8 mouse cellular contexts compared by ENCODE assay signal in genomic region chr4:123664021-123664950, GRCm38 (mm10). TPM values are rescaled to one million over a fixed set of nuclear protein-coding genes. Genes with fewer than 3 reads are reported as not detected.
DNase-seq lines count a peak whose midpoint lies in the region; ATAC-seq lines count a peak whose summit lies in the region.

No protein-coding gene starts in this region.

- peak overlapping the region; percentile 90 for H3K4me3 ChIP-seq in intestine, embryonic 14.5 days (ENCODE audit: low read depth, low read length)
- H3K4me3 ChIP-seq in midbrain, embryonic 15.5 days: peak overlapping the region; percentile 76

- no peaks in the 10 kb centered on the region for H3K36me3 ChIP-seq in intestine, embryonic 14.5 days (ENCODE audit: control insufficient read depth, insufficient read depth, low read length)
- H3K36me3 ChIP-seq in midbrain, embryonic 15.5 days (replicated peaks): no peaks in the 10 kb centered on the region

- H3K27ac ChIP-seq in intestine, embryonic 14.5 days (ENCODE audit: low read depth): peak overlapping the region; percentile 99
- peak overlapping the region; percentile 98 for H3K27ac ChIP-seq in midbrain, embryonic 15.5 days

- H3K4me1 ChIP-seq in intestine, embryonic 14.5 days (replicated peaks; ENCODE audit: control insufficient read depth, insufficient read depth, low read length): peaks cover 24% of the 10 kb centered on the region
- H3K4me1 ChIP-seq in midbrain, embryonic 15.5 days: peaks cover 60% of the 10 kb centered on the region

- H3K9me3 ChIP-seq in intestine, embryonic 14.5 days (ENCODE audit: control insufficient read depth, low read length): no peaks in the 10 kb centered on the region
- no peaks in the 10 kb centered on the region for H3K9me3 ChIP-seq in midbrain, embryonic 15.5 days

- peak; percentile 61 to 72 for DNase-seq in urinary bladder, adult 18-20 months (ENCODE audit: low spot score in 2 of 2)
- no peak for DNase-seq in urinary bladder, postnatal 10 days (ENCODE audit: low spot score)
- peak; percentile 64 for DNase-seq in embryo, embryonic 10 days (ENCODE audit: low spot score)
- DNase-seq in gastrocnemius, postnatal 4 days (ENCODE audit: low spot score in 2 of 2): peak; percentile 48 to 77
- peak; percentile 87 for DNase-seq in intestine, embryonic 14.5 days (ENCODE audit: low spot score)
- peak; percentile 91 for DNase-seq in liver
- DNase-seq in spleen, postnatal 4 days (ENCODE audit: low spot score in 2 of 2): peak; percentile 78 to 89

- peak; percentile 75 for ATAC-seq in intestine, embryonic 14.5 days (replicated peaks; ENCODE audit: low FRiP score, low TSS enrichment, low read depth)
- peak; percentile 70 for ATAC-seq in midbrain, embryonic 15.5 days (replicated peaks)

- H3K27me3 ChIP-seq in intestine, embryonic 14.5 days (replicated peaks; ENCODE audit: control insufficient read depth, insufficient read depth, low read length): no peaks in the 10 kb centered on the region
- H3K27me3 ChIP-seq in midbrain, embryonic 15.5 days (replicated peaks): no peaks in the 10 kb centered on the region

- H3K9ac ChIP-seq in intestine, embryonic 14.5 days (ENCODE audit: low read length): peak overlapping the region; percentile 96
- peak overlapping the region; percentile 92 for H3K9ac ChIP-seq in midbrain, embryonic 15.5 days

- H3K4me2 ChIP-seq in intestine, embryonic 14.5 days (ENCODE audit: low read length): peak overlapping the region; percentile 73
- H3K4me2 ChIP-seq in midbrain, embryonic 15.5 days: peak overlapping the region; percentile 85

- under 1% methylated on average over 108 of the region's 125 CpGs for WGBS in intestine, embryonic 14.5 days
- WGBS in midbrain, embryonic 15.5 days: 0% methylated on average over 93 of the region's 125 CpGs

RNA-seq across cellular contexts. Expression of gene Macf1, which starts 19.9 kb away (rescaled TPM):
- 100 to 1,000 TPM; 209 TPM for total RNA-seq in gastrocnemius, postnatal 4 days (2021)
- 64.7 and 69.8 TPM in 2 replicates for polyA plus RNA-seq in intestine, embryonic 14.5 days (2014; fragmentation: Nextera tagmentation; extraction: Ambion mirVana)
- 76.4 and 82.6 TPM in 2 replicates for polyA plus RNA-seq in midbrain, embryonic 15.5 days (2015; fragmentation: Nextera tagmentation; extraction: Ambion mirVana)

RNA-seq across cellular contexts. Expression of gene Ndufs5, which starts 53.7 kb away (rescaled TPM):
- 100 to 1,000 TPM; 200 to 214 TPM for total RNA-seq in gastrocnemius, postnatal 4 days (2021)
- 306 and 321 TPM in 2 replicates for polyA plus RNA-seq in intestine, embryonic 14.5 days (2014; fragmentation: Nextera tagmentation; extraction: Ambion mirVana)
- polyA plus RNA-seq in midbrain, embryonic 15.5 days (2015; fragmentation: Nextera tagmentation; extraction: Ambion mirVana): 410 and 413 TPM in 2 replicates
